Mouse (Mus musculus) mesoderm, embryonic 11.5 days (tissue): ENCODE measurements around the gene Gfm1.

Experiments used
- DNase-seq: peaks from one replicate; pipeline ENCODE4 v3.0.0-alpha.2; 2012; ENCODE audit warnings: low read depth, low spot score

Gfm1 gene

GRCm38 (mm10) chr3:67429999-67430380, at the start of gene Gfm1:
Gene Gfm1 (plus strand): TSS chr3:67430096.
- peak; percentile 89 for DNase-seq

- peak; percentile 8 for DNase-seq
Observed at GRCm38 (mm10) chr3:67429338-67429998, 428 bp upstream of the Gfm1 start.

- DNase-seq, result no peak
Observed at GRCm38 (mm10) chr3:67434011-67434410, 4.1 kb downstream of the Gfm1 start.

- DNase-seq, result no peak
Observed at GRCm38 (mm10) chr3:67447143-67447542, 17.2 kb downstream of the Gfm1 start.

GRCm38 (mm10) chr3:67449660-67450059, 19.8 kb downstream of the Gfm1 start:
- no peak for DNase-seq

GRCm38 (mm10) chr3:67450601-67451210, 20.8 kb downstream of the Gfm1 start:
- DNase-seq, result no peak

GRCm38 (mm10) chr3:67459881-67460280, 30.0 kb downstream of the Gfm1 start:
- DNase-seq, result no peak

GRCm38 (mm10) chr3:67462015-67462414, 32.1 kb downstream of the Gfm1 start:
- DNase-seq, result no peak

GRCm38 (mm10) chr3:67462578-67462977, 32.7 kb downstream of the Gfm1 start:
- DNase-seq, result no peak

- peak; percentile 24 for DNase-seq
Observed at GRCm38 (mm10) chr3:67463001-67463400, 33.1 kb downstream of the Gfm1 start.

- DNase-seq, result peak; percentile 70
Observed at GRCm38 (mm10) chr3:67463450-67464372, 33.8 kb downstream of the Gfm1 start, which contains the start of gene Lxn. Gene Lxn (minus strand): TSS chr3:67463926.

- no peak for DNase-seq
Observed at GRCm38 (mm10) chr3:67466576-67466975, 36.7 kb downstream of the Gfm1 start.

- DNase-seq, result no peak
Observed at GRCm38 (mm10) chr3:67467281-67467680, 37.4 kb downstream of the Gfm1 start.

GRCm38 (mm10) chr3:67471408-67472127, 41.7 kb downstream of the Gfm1 start:
- no peak for DNase-seq

GRCm38 (mm10) chr3:67473438-67473837, 43.5 kb downstream of the Gfm1 start:
- DNase-seq, result no peak

GRCm38 (mm10) chr3:67479806-67480205, 49.9 kb downstream of the Gfm1 start:
- DNase-seq, result no peak

- DNase-seq, result no peak
Observed at GRCm38 (mm10) chr3:67482400-67482799, 52.5 kb downstream of the Gfm1 start.

- no peak for DNase-seq
Observed at GRCm38 (mm10) chr3:67485233-67485632, 55.3 kb downstream of the Gfm1 start.

GRCm38 (mm10) chr3:67490156-67490555, 60.3 kb downstream of the Gfm1 start:
- peak; percentile 11 for DNase-seq

- DNase-seq, result no peak
Observed at GRCm38 (mm10) chr3:67492086-67492869, 62.4 kb downstream of the Gfm1 start.

GRCm38 (mm10) chr3:67493132-67493531, 63.2 kb downstream of the Gfm1 start:
- no peak for DNase-seq
